Mouse (Mus musculus) kidney, embryonic 16.5 days (tissue): ENCODE data around the gene Rab11fip3. TPM values are rescaled to one million over a fixed set of nuclear protein-coding genes. Genes with fewer than 3 reads are reported as not detected.
A peak's percentile ranks its signal among the peaks of the same experiment; 100 is the strongest.

Source experiments
- ATAC-seq: fragments of 200-750 bp; cut with Nextera tagmentation; 2 replicates; pipeline ENCODE4 v1.8.0; 2017; ENCODE audit warnings: moderate TSS enrichment; ENCODE audit not compliant: low FRiP score, low TSS enrichment
- H3K27ac ChIP-seq: fragments of 300-500 bp; sonication (generic); 2 replicates; pipeline ENCODE4 v1.5.1; 2014; ENCODE audit warnings: low read length
- H3K27me3 ChIP-seq: fragments of 300-500 bp; sonication (generic); 2 replicates; pipeline ENCODE4 v1.6.1; 2014; ENCODE audit warnings: low read length, control low read depth, mixed read lengths; ENCODE audit not compliant: insufficient read depth
- H3K36me3 ChIP-seq: fragments of 300-500 bp; sonication (generic); 2 replicates; pipeline ENCODE4 v1.6.1; 2014; ENCODE audit warnings: low read length, control low read depth, mixed read lengths; ENCODE audit not compliant: insufficient read depth
- H3K4me1 ChIP-seq: fragments of 300-500 bp; sonication (generic); 2 replicates; pipeline ENCODE4 v1.6.1; 2014; ENCODE audit warnings: low read length, control low read depth, mixed read lengths; ENCODE audit not compliant: insufficient read depth
- H3K4me2 ChIP-seq: fragments of 300-500 bp; sonication (generic); replicated peaks from 2 replicates; pipeline ENCODE4 v1.6.1; 2014; ENCODE audit warnings: low read depth, low read length
- H3K4me3 ChIP-seq: fragments of 300-500 bp; sonication (generic); 2 replicates; pipeline ENCODE4 v1.5.1; 2014; ENCODE audit warnings: mild to moderate bottlenecking, low read length
- H3K9ac ChIP-seq: fragments of 300-500 bp; sonication (generic); replicated peaks from 2 replicates; pipeline ENCODE4 v1.6.1; 2014; ENCODE audit warnings: low read length
- H3K9me3 ChIP-seq: fragments of 300-500 bp; sonication (generic); 2 replicates; pipeline ENCODE4 v1.6.1; 2016; ENCODE audit warnings: low read length, control low read depth
- WGBS: fragments of 180-500 bp; shearing (Covaris S2); extraction: QIAGEN DNeasy Blood & Tissue Kit; methylation state at CpG from one replicate; pipeline ENCODE4 v1.1.7; 2014; 5-methylcytosine and 5-hydroxymethylcytosine counted together
- polyA plus RNA-seq: library from polyadenylated mRNA; unstranded; fragments of >200 nt; fragmentation: Nextera tagmentation; extraction: Ambion mirVana; gene quantifications from 2 replicates; pipeline ENCODE4 v1.2.1, GENCODE M21; 2015

Rab11fip3 gene
- polyA plus RNA-seq, 1 experiment from 2014 or later: 41.0 TPM

GRCm38 (mm10) chr17:26021728-26022341 lies 47.5 kb downstream of the Rab11fip3 start:
- peak overlapping the region; percentile 18; the same call in 1 of the 2 replicates for H3K4me2 ChIP-seq
- 0 out of 2 replicates have a peak, but pooled peaks cover 4% of the 10 kb centered on the region for H3K4me1 ChIP-seq
- 40% methylated on average over 9 of the region's 9 CpGs for WGBS
- H3K27me3 ChIP-seq: no peaks in the 10 kb centered on the region
- H3K9ac ChIP-seq: peak overlapping the region; percentile 24
- H3K9me3 ChIP-seq: no peaks in the 10 kb centered on the region
- peak; percentile 88 for ATAC-seq
- peak overlapping the region; percentile 61 for H3K27ac ChIP-seq
- peaks cover 6% of the 10 kb centered on the region; the same call in 1 of the 2 replicates for H3K36me3 ChIP-seq
- H3K4me3 ChIP-seq: peak overlapping the region; percentile 25; the same call in 1 of the 2 replicates

GRCm38 (mm10) chr17:26020848-26021347 lies 48.5 kb downstream of the Rab11fip3 start:
- Histone ChIP-seq H3K9me3 (no peaks in the 10 kb centered on the region), H3K27me3 (no peaks in the 10 kb centered on the region), H3K4me3 (peak overlapping the region; percentile 25), H3K9ac (no peak overlapping the region; the same call in 1 of the 2 replicates), H3K27ac (peak overlapping the region; percentile 61), H3K36me3 (peaks cover 6% of the 10 kb centered on the region; the same call in 1 of the 2 replicates), H3K4me2 (peak overlapping the region; percentile 18), H3K4me1 (0 out of 2 replicates have a peak, but pooled peaks cover 4% of the 10 kb centered on the region)
- ATAC-seq: no peak
- 88% methylated on average over 7 of the region's 7 CpGs for WGBS

- Histone ChIP-seq H3K4me3 (no peak overlapping the region), H3K4me2 (no peak overlapping the region), H3K27me3 (no peaks in the 10 kb centered on the region), H3K27ac (peak overlapping the region; percentile 31; the same call in 1 of the 2 replicates), H3K9ac (no peak overlapping the region), H3K4me1 (0 out of 2 replicates have a peak, but pooled peaks cover 4% of the 10 kb centered on the region), H3K9me3 (no peaks in the 10 kb centered on the region), H3K36me3 (peaks cover 11% of the 10 kb centered on the region; the same call in 1 of the 2 replicates)
- WGBS: 65% methylated on average over 3 of the region's 3 CpGs
- ATAC-seq: no peak
Measured at GRCm38 (mm10) chr17:26018388-26018787, 51.0 kb downstream of the Rab11fip3 start.

GRCm38 (mm10) chr17:26017949-26018348 lies 51.4 kb downstream of the Rab11fip3 start:
- ATAC-seq: no peak

GRCm38 (mm10) chr17:26017021-26017420 lies 52.3 kb downstream of the Rab11fip3 start:
- 79% methylated on average over 3 of the region's 3 CpGs for WGBS
- H3K27ac ChIP-seq: no peak overlapping the region
- H3K4me2 ChIP-seq: no peak overlapping the region
- H3K27me3 ChIP-seq: no peaks in the 10 kb centered on the region
- H3K4me3 ChIP-seq: no peak overlapping the region
- no peak for ATAC-seq
- H3K36me3 ChIP-seq: peaks cover 11% of the 10 kb centered on the region; the same call in 1 of the 2 replicates
- no peaks in the 10 kb centered on the region for H3K9me3 ChIP-seq
- H3K4me1 ChIP-seq: peaks cover 5% of the 10 kb centered on the region
- H3K9ac ChIP-seq: no peak overlapping the region

More at GRCm38 (mm10) chr17:26017949-26018348, 51.4 kb downstream of the Rab11fip3 start:
- peak overlapping the region; percentile 31; the same call in 1 of the 2 replicates for H3K27ac ChIP-seq
- 69% methylated on average over 5 of the region's 5 CpGs for WGBS
- no peaks in the 10 kb centered on the region for H3K9me3 ChIP-seq
- no peaks in the 10 kb centered on the region for H3K27me3 ChIP-seq
- no peak overlapping the region for H3K4me3 ChIP-seq
- no peak overlapping the region for H3K4me2 ChIP-seq
- H3K36me3 ChIP-seq: peaks cover 11% of the 10 kb centered on the region; the same call in 1 of the 2 replicates
- H3K9ac ChIP-seq: no peak overlapping the region
- 0 out of 2 replicates have a peak, but pooled peaks cover 4% of the 10 kb centered on the region for H3K4me1 ChIP-seq

GRCm38 (mm10) chr17:26013711-26014110 lies 55.6 kb downstream of the Rab11fip3 start:
- WGBS: 77% methylated on average over 10 of the region's 10 CpGs
- H3K36me3 ChIP-seq: peaks cover 11% of the 10 kb centered on the region; the same call in 1 of the 2 replicates

GRCm38 (mm10) chr17:26011841-26012460 lies 57.4 kb downstream of the Rab11fip3 start:
- ATAC-seq: peak; percentile 82
- 0 out of 2 replicates have a peak overlapping the region, but pooled peaks have one; percentile 24 for H3K9ac ChIP-seq
- WGBS: 5% methylated on average over 15 of the region's 15 CpGs
- H3K4me1 ChIP-seq: peaks cover 6% of the 10 kb centered on the region
- peak overlapping the region; percentile 30 for H3K4me2 ChIP-seq
- H3K9me3 ChIP-seq: no peaks in the 10 kb centered on the region
- no peaks in the 10 kb centered on the region for H3K27me3 ChIP-seq
- peaks cover 11% of the 10 kb centered on the region; the same call in 1 of the 2 replicates for H3K36me3 ChIP-seq
- H3K27ac ChIP-seq: peak overlapping the region; percentile 51
- H3K4me3 ChIP-seq: no peak overlapping the region

More at GRCm38 (mm10) chr17:26013711-26014110, 55.6 kb downstream of the Rab11fip3 start:
- no peak overlapping the region for H3K4me2 ChIP-seq
- H3K27me3 ChIP-seq: no peaks in the 10 kb centered on the region
- peaks cover 6% of the 10 kb centered on the region for H3K4me1 ChIP-seq
- no peak overlapping the region for H3K9ac ChIP-seq
- ATAC-seq: no peak
- H3K27ac ChIP-seq: no peak overlapping the region
- no peak overlapping the region for H3K4me3 ChIP-seq
- H3K9me3 ChIP-seq: no peaks in the 10 kb centered on the region

- Histone ChIP-seq H3K4me2 (no peak overlapping the region), H3K4me1 (peaks cover 10% of the 10 kb centered on the region), H3K9me3 (no peaks in the 10 kb centered on the region), H3K4me3 (no peak overlapping the region), H3K9ac (no peak overlapping the region), H3K36me3 (peaks cover 12% of the 10 kb centered on the region; the same call in 1 of the 2 replicates), H3K27me3 (no peaks in the 10 kb centered on the region), H3K27ac (no peak overlapping the region)
- no peak; the same call in 1 of the 2 replicates for ATAC-seq
- WGBS: 30% methylated on average over 4 of the region's 4 CpGs
Measured at GRCm38 (mm10) chr17:26009540-26009939, 59.8 kb downstream of the Rab11fip3 start.

- Histone ChIP-seq H3K4me2 (no peak overlapping the region), H3K27ac (peak overlapping the region; percentile 56; the same call in 1 of the 2 replicates), H3K4me1 (peaks cover 10% of the 10 kb centered on the region), H3K4me3 (no peak overlapping the region), H3K36me3 (peaks cover 13% of the 10 kb centered on the region; the same call in 1 of the 2 replicates), H3K9ac (no peak overlapping the region), H3K9me3 (no peaks in the 10 kb centered on the region), H3K27me3 (no peaks in the 10 kb centered on the region)
- ATAC-seq: no peak
- 81% methylated on average over 7 of the region's 7 CpGs for WGBS
Measured at GRCm38 (mm10) chr17:26008787-26009186, 60.6 kb downstream of the Rab11fip3 start.
